ENCODE assay signal across 8 mouse cellular contexts in genomic region chr12:73044221-73045045, GRCm38 (mm10). TPM values are rescaled to one million over a fixed set of nuclear protein-coding genes. Genes with fewer than 3 reads are reported as not detected.
DNase-seq lines count a peak whose midpoint lies in the region; ATAC-seq and TF ChIP-seq lines count a peak whose summit lies in the region.

No protein-coding gene starts in this region.

- no peak for DNase-seq in spleen, adult 2 months (ENCODE audit: low read depth in 1 of 2, low spot score in 2 of 2)
- DNase-seq in spleen, postnatal 36 days (ENCODE audit: low spot score in 2 of 2) = no peak
- peak; percentile 62 for DNase-seq in embryo, embryonic 11 days
- DNase-seq in kidney, postnatal 4 days = peak; percentile 59 to 74
- no peak for DNase-seq in spleen, postnatal 10 days (ENCODE audit: low spot score in 2 of 2)

- H3K27me3 ChIP-seq in spleen, adult 2 months (ENCODE audit: control insufficient read depth, insufficient read depth, low read length) = peaks cover 43% of the 10 kb centered on the region
- H3K27me3 ChIP-seq in heart, embryonic 14.5 days (ENCODE audit: control insufficient read depth, insufficient read depth, low read length) = peaks cover 82% of the 10 kb centered on the region
- peaks cover 70% of the 10 kb centered on the region for H3K27me3 ChIP-seq in neural tube, embryonic 14.5 days (ENCODE audit: control insufficient read depth, insufficient read depth, low read length)

- peaks cover 9% of the 10 kb centered on the region; the same call in 1 of the 2 replicates for H3K4me1 ChIP-seq in spleen, adult 2 months (ENCODE audit: control insufficient read depth, insufficient read depth, insufficient read length)
- peaks cover 9 to 17% of the 10 kb centered on the region in 2 experiments for H3K4me1 ChIP-seq in heart, embryonic 14.5 days (ENCODE audit: control insufficient read depth in 2 of 2, insufficient read depth in 2 of 2, low read length in 2 of 2)
- H3K4me1 ChIP-seq in neural tube, embryonic 14.5 days (ENCODE audit: control insufficient read depth, insufficient read depth, low read length) = 0 out of 2 replicates have a peak, but pooled peaks cover 5% of the 10 kb centered on the region

- no peak for TF ChIP-seq POLR2A in spleen, adult 2 months (IDR thresholded peaks at IDR 0.05; ENCODE audit: low read depth, low read length)

- no peak for ATAC-seq in heart, embryonic 14.5 days (ENCODE audit: insufficient number of reproducible peaks, insufficient read depth, low FRiP score, low read depth)
- ATAC-seq in neural tube, embryonic 14.5 days (ENCODE audit: low read depth) = no peak
- no peak for ATAC-seq in activated CD4-positive, CD25-positive, alpha-beta regulatory T cell, adult 4 months

- peak overlapping the region; percentile 69 for H3K9ac ChIP-seq in heart, embryonic 14.5 days (ENCODE audit: low read length)
- H3K9ac ChIP-seq in neural tube, embryonic 14.5 days (replicated peaks; ENCODE audit: low read depth, low read length) = peak overlapping the region; percentile 7; the same call in 1 of the 2 replicates

- H3K4me2 ChIP-seq in heart, embryonic 14.5 days (ENCODE audit: low read length) = peak overlapping the region; percentile 97
- H3K4me2 ChIP-seq in neural tube, embryonic 14.5 days (ENCODE audit: low read depth, low read length) = peak overlapping the region; percentile 33; the same call in 1 of the 2 replicates

- no peak overlapping the region for H3K27ac ChIP-seq in spleen, adult 2 months (ENCODE audit: insufficient read depth, low read length)
- H3K27ac ChIP-seq in heart, embryonic 14.5 days (replicated peaks in 1 of 2; ENCODE audit: control insufficient read depth in 1 of 2, insufficient read depth in 1 of 2, low read depth in 2 of 2, low read length in 2 of 2) = no peak overlapping the region
- H3K27ac ChIP-seq in neural tube, embryonic 14.5 days (ENCODE audit: low read depth, low read length) = no peak overlapping the region

- no peaks in the 10 kb centered on the region for H3K36me3 ChIP-seq in spleen, adult 2 months (ENCODE audit: control insufficient read depth, insufficient read depth, low read length)
- H3K36me3 ChIP-seq in heart, embryonic 14.5 days (ENCODE audit: control insufficient read depth, insufficient read depth, low read length) = no peaks in the 10 kb centered on the region
- no peaks in the 10 kb centered on the region for H3K36me3 ChIP-seq in neural tube, embryonic 14.5 days (ENCODE audit: control insufficient read depth, insufficient read depth, low read length)

- 2% methylated on average over 53 of the region's 53 CpGs for WGBS in spleen, adult 2 months
- WGBS in heart, embryonic 14.5 days = under 1% methylated on average over 53 of the region's 53 CpGs
- WGBS in neural tube, embryonic 14.5 days = under 1% methylated on average over 42 of the region's 53 CpGs

- TF ChIP-seq CTCF in spleen, adult 2 months (IDR thresholded peaks at IDR 0.05; ENCODE audit: extremely low read depth, insufficient read depth, insufficient read length, insufficient replicate concordance) = no peak

- H3K4me3 ChIP-seq in spleen, adult 2 months (ENCODE audit: extremely low read depth, insufficient read depth, insufficient read length) = peak overlapping the region; percentile 5; the same call in 1 of the 2 replicates
- peak overlapping the region; percentile 48 to 67 for H3K4me3 ChIP-seq in heart, embryonic 14.5 days (ENCODE audit: control insufficient read depth in 1 of 2, insufficient read depth in 1 of 2, low read depth in 1 of 2, low read length in 2 of 2)
- H3K4me3 ChIP-seq in neural tube, embryonic 14.5 days (ENCODE audit: low read depth, low read length) = peak overlapping the region; percentile 28

- no peaks in the 10 kb centered on the region for H3K9me3 ChIP-seq in heart, embryonic 14.5 days (ENCODE audit: control insufficient read depth, low read length)
- H3K9me3 ChIP-seq in neural tube, embryonic 14.5 days (ENCODE audit: control insufficient read depth, low read length) = no peaks in the 10 kb centered on the region

RNA-seq across cellular contexts. Expression of gene Six1, which starts 9.3 kb away (rescaled TPM):
- polyA plus RNA-seq in spleen, adult 2 months (2012; rRNA removed) = not detected in 2 replicates
- polyA plus RNA-seq in heart, embryonic 14.5 days (2014; fragmentation: Nextera tagmentation; extraction: Ambion mirVana) = 0.09 and 0.27 TPM in 2 replicates
- 0.12 and 3.7 TPM in 2 replicates for polyA plus RNA-seq in neural tube, embryonic 14.5 days (2014; fragmentation: Nextera tagmentation; extraction: Ambion mirVana)
- not detected for polyA plus RNA-seq in activated CD4-positive, CD25-positive, alpha-beta regulatory T cell, adult 4 months (2017; shearing (Covaris generic))

Comparison
In these comparisons a context has a peak if more than half of its experiments do, and no peak if none do; other contexts are left out.
1. DNase-seq: peak in embryo, embryonic 11 days (single experiment) and kidney, postnatal 4 days (2 of 2); none in spleen, adult 2 months (0 of 2), spleen, postnatal 36 days (0 of 2) and spleen, postnatal 10 days (0 of 2).
2. H3K4me3 ChIP-seq: peak in every context shown above with its lines; median percentile 58 in heart, embryonic 14.5 days; 28 in neural tube, embryonic 14.5 days; 5 in spleen, adult 2 months.